Mouse (Mus musculus): ENCODE data around the gene Sart1. TPM values are rescaled to one million over a fixed set of nuclear protein-coding genes. Genes with fewer than 3 reads are reported as not detected.

Gene Sart1
- polyA plus RNA-seq, 1 experiment, result 86.5 TPM

DNA sequence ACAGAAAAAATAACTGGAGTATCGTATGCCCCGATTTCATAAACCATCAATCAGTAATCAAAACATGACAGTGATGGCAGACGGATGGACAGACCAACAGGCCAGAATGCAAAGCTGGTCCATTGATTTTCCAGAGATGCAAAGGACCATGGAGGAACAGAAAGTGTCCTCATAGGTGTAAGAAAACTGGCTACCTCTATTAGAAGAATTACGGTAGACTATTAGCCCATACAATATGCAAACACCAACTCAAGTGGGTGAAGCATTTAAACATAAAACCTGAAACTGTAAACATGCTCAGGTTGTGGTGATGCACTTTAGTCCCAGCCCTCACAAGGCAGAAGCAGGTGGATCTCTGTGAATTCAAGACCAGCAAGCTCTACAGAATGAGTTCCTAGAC lies 6.9 kb upstream of the Sart1 start:
- DNase-seq, result no peak
- Histone ChIP-seq H3K27me3 (ENCODE audit: control insufficient read depth, insufficient read depth, low read length) (no peaks in the 10 kb centered on the region), H3K27ac (ENCODE audit: insufficient read depth, low read length) (no peak overlapping the region), H3K4me1 (ENCODE audit: control insufficient read depth, insufficient read depth, low read length) (peaks cover 18% of the 10 kb centered on the region; the same call in 1 of the 2 replicates), H3K4me3 (replicated peaks; ENCODE audit: insufficient read depth, low read depth, low read length) (no peak overlapping the region)
- TF ChIP-seq CTCF (IDR thresholded peaks at IDR 0.05; ENCODE audit: borderline replicate concordance, insufficient read depth, low read depth, low read length), result no peak
- no peak for TF ChIP-seq POLR2A (IDR thresholded peaks at IDR 0.05; ENCODE audit: borderline replicate concordance, insufficient read depth, low read length)
- 82% methylated on average over 4 of the region's 4 CpGs for WGBS

- peak overlapping the region; percentile 35 for H3K27ac ChIP-seq (ENCODE audit: insufficient read depth, low read length)
- WGBS, result 7% methylated on average over 10 of the region's 10 CpGs
- no peak for TF ChIP-seq POLR2A (IDR thresholded peaks at IDR 0.05; ENCODE audit: borderline replicate concordance, insufficient read depth, low read length)
- no peak for TF ChIP-seq CTCF (IDR thresholded peaks at IDR 0.05; ENCODE audit: borderline replicate concordance, insufficient read depth, low read depth, low read length)
- H3K27me3 ChIP-seq (ENCODE audit: control insufficient read depth, insufficient read depth, low read length), result no peaks in the 10 kb centered on the region
- no peak overlapping the region for H3K4me3 ChIP-seq (replicated peaks; ENCODE audit: insufficient read depth, low read depth, low read length)
- H3K4me1 ChIP-seq (ENCODE audit: control insufficient read depth, insufficient read depth, low read length), result peaks cover 22% of the 10 kb centered on the region; the same call in 1 of the 2 replicates
- DNase-seq, result peak; percentile 66 to 73
Measured at GRCm38 (mm10) chr19:5394168-5394567, 5.7 kb upstream of the Sart1 start.

DNA sequence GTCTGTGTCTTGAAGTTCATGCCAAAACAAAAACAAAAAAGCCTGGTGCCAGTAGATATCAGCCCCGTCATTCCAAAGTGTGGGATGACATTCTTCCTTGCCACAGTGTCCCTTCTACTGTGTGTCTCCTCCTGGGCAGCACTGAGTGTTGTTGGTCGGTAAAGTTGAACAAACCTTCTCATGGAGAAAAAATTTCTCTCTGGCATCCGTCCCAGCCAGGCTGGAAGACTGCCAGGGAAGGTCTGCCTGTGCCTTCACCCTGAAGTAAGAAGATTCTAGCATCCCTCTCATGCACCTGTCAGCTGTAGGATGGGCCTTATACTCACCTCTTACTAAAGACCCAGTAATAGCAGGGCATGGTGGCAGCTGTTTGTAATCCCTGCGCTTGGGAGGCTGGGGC lies 4.4 kb upstream of the Sart1 start:
- DNase-seq, result peak; percentile 74 to 79
- Histone ChIP-seq H3K27me3 (ENCODE audit: control insufficient read depth, insufficient read depth, low read length) (no peaks in the 10 kb centered on the region), H3K27ac (ENCODE audit: insufficient read depth, low read length) (no peak overlapping the region), H3K4me3 (replicated peaks; ENCODE audit: insufficient read depth, low read depth, low read length) (no peak overlapping the region), H3K4me1 (ENCODE audit: control insufficient read depth, insufficient read depth, low read length) (peaks cover 22% of the 10 kb centered on the region; the same call in 1 of the 2 replicates)
- TF ChIP-seq POLR2A (IDR thresholded peaks at IDR 0.05; ENCODE audit: borderline replicate concordance, insufficient read depth, low read length) (no peak), CTCF (IDR thresholded peaks at IDR 0.05; ENCODE audit: borderline replicate concordance, insufficient read depth, low read depth, low read length) (no peak)
- 15% methylated on average over 4 of the region's 4 CpGs for WGBS

- Histone ChIP-seq H3K4me3 (replicated peaks; ENCODE audit: insufficient read depth, low read depth, low read length) (no peak overlapping the region), H3K4me1 (ENCODE audit: control insufficient read depth, insufficient read depth, low read length) (peaks cover 26% of the 10 kb centered on the region), H3K27ac (ENCODE audit: insufficient read depth, low read length) (no peak overlapping the region), H3K27me3 (ENCODE audit: control insufficient read depth, insufficient read depth, low read length) (no peaks in the 10 kb centered on the region)
- no peak for TF ChIP-seq POLR2A (IDR thresholded peaks at IDR 0.05; ENCODE audit: borderline replicate concordance, insufficient read depth, low read length)
- TF ChIP-seq CTCF (IDR thresholded peaks at IDR 0.05; ENCODE audit: borderline replicate concordance, insufficient read depth, low read depth, low read length), result no peak
- DNase-seq, result no peak
- WGBS, result 82% methylated on average over 8 of the region's 8 CpGs
Measured at GRCm38 (mm10) chr19:5390416-5390815, 1.9 kb upstream of the Sart1 start.

- WGBS, result 41% methylated on average over 12 of the region's 12 CpGs
- no peak for DNase-seq
- Histone ChIP-seq H3K4me3 (replicated peaks; ENCODE audit: insufficient read depth, low read depth, low read length) (peak overlapping the region; percentile 98), H3K27me3 (ENCODE audit: control insufficient read depth, insufficient read depth, low read length) (no peaks in the 10 kb centered on the region), H3K4me1 (ENCODE audit: control insufficient read depth, insufficient read depth, low read length) (peaks cover 23% of the 10 kb centered on the region), H3K27ac (ENCODE audit: insufficient read depth, low read length) (peak overlapping the region; percentile 52; the same call in 1 of the 2 replicates)
- TF ChIP-seq CTCF (IDR thresholded peaks at IDR 0.05; ENCODE audit: borderline replicate concordance, insufficient read depth, low read depth, low read length) (no peak), POLR2A (IDR thresholded peaks at IDR 0.05; ENCODE audit: borderline replicate concordance, insufficient read depth, low read length) (no peak)
Measured at GRCm38 (mm10) chr19:5389647-5390046, 1.1 kb upstream of the Sart1 start.

GRCm38 (mm10) chr19:5388011-5388441 lies 477 bp downstream of the Sart1 start:
- DNase-seq, result no peak
- under 1% methylated on average over 41 of the region's 43 CpGs for WGBS
- Histone ChIP-seq H3K27ac (ENCODE audit: insufficient read depth, low read length) (peak overlapping the region; percentile 50; the same call in 1 of the 2 replicates), H3K4me1 (ENCODE audit: control insufficient read depth, insufficient read depth, low read length) (peaks cover 13% of the 10 kb centered on the region), H3K4me3 (replicated peaks; ENCODE audit: insufficient read depth, low read depth, low read length) (peak overlapping the region; percentile 98), H3K27me3 (ENCODE audit: control insufficient read depth, insufficient read depth, low read length) (no peaks in the 10 kb centered on the region)
- TF ChIP-seq CTCF (IDR thresholded peaks at IDR 0.05; ENCODE audit: borderline replicate concordance, insufficient read depth, low read depth, low read length) (no peak), POLR2A (IDR thresholded peaks at IDR 0.05; ENCODE audit: borderline replicate concordance, insufficient read depth, low read length) (no peak)

GRCm38 (mm10) chr19:5384715-5385114 lies 3.8 kb downstream of the Sart1 start:
- no peak for DNase-seq
- no peak for TF ChIP-seq POLR2A (IDR thresholded peaks at IDR 0.05; ENCODE audit: borderline replicate concordance, insufficient read depth, low read length)
- no peak for TF ChIP-seq CTCF (IDR thresholded peaks at IDR 0.05; ENCODE audit: borderline replicate concordance, insufficient read depth, low read depth, low read length)
- H3K27ac ChIP-seq (ENCODE audit: insufficient read depth, low read length), result no peak overlapping the region
- no peaks in the 10 kb centered on the region for H3K27me3 ChIP-seq (ENCODE audit: control insufficient read depth, insufficient read depth, low read length)
- 75% methylated on average over 8 of the region's 8 CpGs for WGBS
- H3K4me1 ChIP-seq (ENCODE audit: control insufficient read depth, insufficient read depth, low read length), result peaks cover 6% of the 10 kb centered on the region
- no peak overlapping the region for H3K4me3 ChIP-seq (replicated peaks; ENCODE audit: insufficient read depth, low read depth, low read length)

DNA sequence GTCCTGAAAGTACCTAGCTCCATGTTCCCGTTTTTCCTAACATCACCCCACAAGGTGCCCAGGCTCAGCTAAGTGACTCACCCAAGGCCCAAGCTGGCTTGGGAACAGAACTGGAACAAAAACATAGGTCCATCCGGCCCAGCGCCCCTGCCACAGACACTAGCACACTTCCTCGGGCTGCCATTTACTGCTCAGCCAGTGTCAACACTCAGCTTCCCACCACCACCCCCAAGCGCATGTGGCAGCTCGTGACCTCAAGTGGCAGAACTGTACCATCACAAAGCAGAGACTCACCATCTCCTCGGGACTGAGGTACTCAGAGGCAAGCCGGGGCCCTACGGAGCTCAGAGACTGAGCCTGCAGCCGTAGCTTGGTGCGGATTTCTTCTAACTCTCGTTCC lies 5.2 kb downstream of the Sart1 start:
- Histone ChIP-seq H3K4me3 (replicated peaks; ENCODE audit: insufficient read depth, low read depth, low read length) (no peak overlapping the region), H3K27ac (ENCODE audit: insufficient read depth, low read length) (no peak overlapping the region), H3K27me3 (ENCODE audit: control insufficient read depth, insufficient read depth, low read length) (no peaks in the 10 kb centered on the region), H3K4me1 (ENCODE audit: control insufficient read depth, insufficient read depth, low read length) (peaks cover 5% of the 10 kb centered on the region)
- TF ChIP-seq POLR2A (IDR thresholded peaks at IDR 0.05; ENCODE audit: borderline replicate concordance, insufficient read depth, low read length), result no peak
- TF ChIP-seq CTCF (IDR thresholded peaks at IDR 0.05; ENCODE audit: borderline replicate concordance, insufficient read depth, low read depth, low read length), result no peak
- DNase-seq, result no peak
- WGBS, result 94% methylated on average over 12 of the region's 12 CpGs

Data from cerebellum, adult 2 months (tissue).